Mouse (Mus musculus): ENCODE data around the gene Dnaaf5. TPM values are rescaled to one million over a fixed set of nuclear protein-coding genes. Genes with fewer than 3 reads are reported as not detected.

The Dnaaf5 gene
- polyA plus RNA-seq, 1 experiment: 15.9 TPM

GRCm38 (mm10) chr5:139216774-139217173 is 66.8 kb downstream of the Dnaaf5 start:
- peaks cover 3% of the 10 kb centered on the region; the same call in 1 of the 2 replicates for H3K4me1 ChIP-seq (ENCODE audit: control insufficient read depth, insufficient read depth, insufficient read length)
- TF ChIP-seq CTCF (IDR thresholded peaks at IDR 0.05; ENCODE audit: extremely low read depth, insufficient read depth, insufficient read length, insufficient replicate concordance) (no peak), POLR2A (IDR thresholded peaks at IDR 0.05; ENCODE audit: low read depth, low read length) (no peak)
- peaks cover 4% of the 10 kb centered on the region for H3K36me3 ChIP-seq (ENCODE audit: control insufficient read depth, insufficient read depth, low read length)
- no peak overlapping the region for H3K27ac ChIP-seq (ENCODE audit: insufficient read depth, low read length)
- no peak for DNase-seq (ENCODE audit: low read depth in 1 of 2, low spot score in 2 of 2)
- no peak overlapping the region for H3K4me3 ChIP-seq (ENCODE audit: extremely low read depth, insufficient read depth, insufficient read length)
- H3K27me3 ChIP-seq (ENCODE audit: control insufficient read depth, insufficient read depth, low read length): no peaks in the 10 kb centered on the region
- 97% methylated on average over 3 of the region's 3 CpGs for WGBS

DNA sequence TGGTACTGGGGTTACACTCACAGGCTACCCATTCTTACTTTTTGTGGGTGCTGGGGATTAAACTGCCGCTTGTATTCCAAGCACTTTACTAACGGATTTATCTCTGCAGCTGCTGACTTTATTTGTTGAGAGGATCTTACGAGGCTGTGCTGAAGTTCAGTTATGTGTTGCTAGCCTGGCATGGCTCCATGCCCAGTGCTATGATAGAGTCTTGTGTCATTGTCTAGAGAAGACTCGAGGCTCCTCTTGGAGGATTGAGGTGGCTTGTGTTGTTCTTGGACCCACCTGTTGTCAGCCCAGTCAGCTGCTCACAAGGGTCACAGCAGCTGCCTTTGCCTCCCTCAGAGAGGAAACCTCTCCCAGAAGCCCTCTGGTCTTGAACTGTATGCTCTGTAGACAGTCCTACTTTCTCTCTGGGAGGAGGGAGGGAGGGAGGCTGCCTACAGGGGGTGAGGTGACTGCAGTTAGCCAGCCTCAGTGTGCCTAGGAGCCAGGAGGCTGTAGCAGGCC is 70.0 kb downstream of the Dnaaf5 start:
- peaks cover 3% of the 10 kb centered on the region; the same call in 1 of the 2 replicates for H3K4me1 ChIP-seq (ENCODE audit: control insufficient read depth, insufficient read depth, insufficient read length)
- H3K27me3 ChIP-seq (ENCODE audit: control insufficient read depth, insufficient read depth, low read length): no peaks in the 10 kb centered on the region
- TF ChIP-seq POLR2A (IDR thresholded peaks at IDR 0.05; ENCODE audit: low read depth, low read length) (no peak), CTCF (IDR thresholded peaks at IDR 0.05; ENCODE audit: extremely low read depth, insufficient read depth, insufficient read length, insufficient replicate concordance) (no peak)
- peaks cover 13% of the 10 kb centered on the region for H3K36me3 ChIP-seq (ENCODE audit: control insufficient read depth, insufficient read depth, low read length)
- H3K27ac ChIP-seq (ENCODE audit: insufficient read depth, low read length): peak overlapping the region; percentile 7
- no peak overlapping the region for H3K4me3 ChIP-seq (ENCODE audit: extremely low read depth, insufficient read depth, insufficient read length)
- no peak for DNase-seq (ENCODE audit: low read depth in 1 of 2, low spot score in 2 of 2)
- 80% methylated on average over 4 of the region's 4 CpGs for WGBS

- WGBS: 50% methylated on average over 4 of the region's 4 CpGs
- no peak for DNase-seq (ENCODE audit: low read depth in 1 of 2, low spot score in 2 of 2)
- H3K36me3 ChIP-seq (ENCODE audit: control insufficient read depth, insufficient read depth, low read length): peaks cover 17% of the 10 kb centered on the region
- H3K27ac ChIP-seq (ENCODE audit: insufficient read depth, low read length): peak overlapping the region; percentile 7
- no peaks in the 10 kb centered on the region for H3K27me3 ChIP-seq (ENCODE audit: control insufficient read depth, insufficient read depth, low read length)
- no peak overlapping the region for H3K4me3 ChIP-seq (ENCODE audit: extremely low read depth, insufficient read depth, insufficient read length)
- peaks cover 3% of the 10 kb centered on the region; the same call in 1 of the 2 replicates for H3K4me1 ChIP-seq (ENCODE audit: control insufficient read depth, insufficient read depth, insufficient read length)
- no peak for TF ChIP-seq POLR2A (IDR thresholded peaks at IDR 0.05; ENCODE audit: low read depth, low read length)
- no peak for TF ChIP-seq CTCF (IDR thresholded peaks at IDR 0.05; ENCODE audit: extremely low read depth, insufficient read depth, insufficient read length, insufficient replicate concordance)
Observed at GRCm38 (mm10) chr5:139220610-139221009, 70.6 kb downstream of the Dnaaf5 start.

- DNase-seq (ENCODE audit: low read depth in 1 of 2, low spot score in 2 of 2): no peak
- H3K27ac ChIP-seq (ENCODE audit: insufficient read depth, low read length): no peak overlapping the region
- WGBS: 96% methylated on average over 10 of the region's 10 CpGs
- peaks cover 3% of the 10 kb centered on the region; the same call in 1 of the 2 replicates for H3K4me1 ChIP-seq (ENCODE audit: control insufficient read depth, insufficient read depth, insufficient read length)
- TF ChIP-seq POLR2A (IDR thresholded peaks at IDR 0.05; ENCODE audit: low read depth, low read length) (no peak), CTCF (IDR thresholded peaks at IDR 0.05; ENCODE audit: extremely low read depth, insufficient read depth, insufficient read length, insufficient replicate concordance) (no peak)
- H3K4me3 ChIP-seq (ENCODE audit: extremely low read depth, insufficient read depth, insufficient read length): no peak overlapping the region
- no peaks in the 10 kb centered on the region for H3K27me3 ChIP-seq (ENCODE audit: control insufficient read depth, insufficient read depth, low read length)
- H3K36me3 ChIP-seq (ENCODE audit: control insufficient read depth, insufficient read depth, low read length): peaks cover 27% of the 10 kb centered on the region
Observed at GRCm38 (mm10) chr5:139223331-139223730, 73.3 kb downstream of the Dnaaf5 start.

DNA sequence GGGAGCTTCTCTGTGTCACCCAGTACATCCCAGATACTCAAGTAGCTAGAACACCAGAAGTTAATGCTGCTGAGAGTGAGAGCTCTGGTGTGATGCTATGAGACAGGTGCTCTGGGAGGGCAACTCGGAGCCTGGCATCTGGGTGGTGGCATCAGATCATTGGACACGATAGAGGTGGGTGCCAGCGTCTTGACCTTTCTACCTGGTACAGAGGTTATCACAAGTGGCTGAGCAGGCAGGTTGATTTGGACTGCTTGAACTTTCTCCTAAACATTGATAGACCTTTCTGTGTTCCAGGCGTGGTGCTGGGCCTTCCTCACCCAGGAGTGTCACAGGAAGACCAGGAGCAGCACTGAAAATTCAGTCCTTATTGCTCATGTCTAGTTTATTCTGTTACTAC is 77.2 kb downstream of the Dnaaf5 start:
- H3K36me3 ChIP-seq (ENCODE audit: control insufficient read depth, insufficient read depth, low read length): peaks cover 37% of the 10 kb centered on the region

DNA sequence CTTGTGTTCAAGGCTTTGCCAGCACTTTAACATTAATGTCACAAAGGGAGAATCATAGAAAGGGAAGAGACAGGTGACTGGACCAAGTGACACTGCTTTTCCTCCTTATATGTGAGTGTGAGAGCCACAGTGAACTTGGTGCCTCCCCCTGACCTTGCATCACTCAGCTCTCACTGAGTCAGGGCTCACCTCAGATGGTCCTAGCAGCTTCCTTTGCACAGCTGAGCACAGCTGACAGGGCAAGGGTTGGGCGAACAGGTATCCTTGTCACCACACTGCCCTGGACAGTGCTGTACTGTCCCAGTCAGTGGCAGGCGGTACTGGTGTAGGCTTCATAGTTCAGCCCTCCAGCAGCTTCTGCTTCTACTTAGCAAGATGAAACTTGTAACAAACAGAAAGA is 77.6 kb downstream of the Dnaaf5 start:
- DNase-seq (ENCODE audit: low read depth in 1 of 2, low spot score in 2 of 2): no peak
- no peak overlapping the region for H3K4me3 ChIP-seq (ENCODE audit: extremely low read depth, insufficient read depth, insufficient read length)
- no peaks in the 10 kb centered on the region for H3K27me3 ChIP-seq (ENCODE audit: control insufficient read depth, insufficient read depth, low read length)
- no peaks in the 10 kb centered on the region for H3K4me1 ChIP-seq (ENCODE audit: control insufficient read depth, insufficient read depth, insufficient read length)
- H3K36me3 ChIP-seq (ENCODE audit: control insufficient read depth, insufficient read depth, low read length): peaks cover 37% of the 10 kb centered on the region
- WGBS: 90% methylated on average over 2 of the region's 2 CpGs
- no peak overlapping the region for H3K27ac ChIP-seq (ENCODE audit: insufficient read depth, low read length)
- no peak for TF ChIP-seq CTCF (IDR thresholded peaks at IDR 0.05; ENCODE audit: extremely low read depth, insufficient read depth, insufficient read length, insufficient replicate concordance)
- no peak for TF ChIP-seq POLR2A (IDR thresholded peaks at IDR 0.05; ENCODE audit: low read depth, low read length)

More for the DNA sequence above, 77.2 kb downstream of the Dnaaf5 start:
- DNase-seq (ENCODE audit: low read depth in 1 of 2, low spot score in 2 of 2): no peak
- no peak overlapping the region for H3K27ac ChIP-seq (ENCODE audit: insufficient read depth, low read length)
- H3K4me3 ChIP-seq (ENCODE audit: extremely low read depth, insufficient read depth, insufficient read length): no peak overlapping the region
- 91% methylated on average over 4 of the region's 4 CpGs for WGBS
- no peaks in the 10 kb centered on the region for H3K27me3 ChIP-seq (ENCODE audit: control insufficient read depth, insufficient read depth, low read length)
- TF ChIP-seq POLR2A (IDR thresholded peaks at IDR 0.05; ENCODE audit: low read depth, low read length) (no peak), CTCF (IDR thresholded peaks at IDR 0.05; ENCODE audit: extremely low read depth, insufficient read depth, insufficient read length, insufficient replicate concordance) (no peak)
- H3K4me1 ChIP-seq (ENCODE audit: control insufficient read depth, insufficient read depth, insufficient read length): no peaks in the 10 kb centered on the region

DNA sequence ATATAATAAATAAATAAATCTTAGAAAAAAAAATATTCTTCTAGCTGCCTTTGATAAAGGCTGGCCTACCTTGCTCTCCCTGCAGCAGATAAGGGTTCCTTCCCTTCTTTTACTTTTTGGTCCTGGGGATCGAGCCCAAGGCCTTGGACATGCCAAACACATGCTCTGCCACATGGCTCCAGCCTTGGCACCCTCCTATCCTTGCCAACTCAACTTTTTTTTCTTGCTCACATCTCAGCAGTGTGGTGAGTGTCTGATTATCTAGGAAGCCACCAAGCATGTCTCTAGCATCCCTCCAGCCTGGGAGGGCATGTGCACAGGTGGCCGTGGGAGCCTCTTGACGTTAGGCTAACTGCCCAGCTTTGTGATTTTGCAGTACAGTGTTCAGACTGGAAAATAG is 78.3 kb downstream of the Dnaaf5 start:
- no peaks in the 10 kb centered on the region for H3K4me1 ChIP-seq (ENCODE audit: control insufficient read depth, insufficient read depth, insufficient read length)
- H3K27me3 ChIP-seq (ENCODE audit: control insufficient read depth, insufficient read depth, low read length): no peaks in the 10 kb centered on the region
- H3K27ac ChIP-seq (ENCODE audit: insufficient read depth, low read length): no peak overlapping the region
- no peak for DNase-seq (ENCODE audit: low read depth in 1 of 2, low spot score in 2 of 2)
- H3K36me3 ChIP-seq (ENCODE audit: control insufficient read depth, insufficient read depth, low read length): peaks cover 38% of the 10 kb centered on the region
- H3K4me3 ChIP-seq (ENCODE audit: extremely low read depth, insufficient read depth, insufficient read length): no peak overlapping the region
- 90% methylated on average over 3 of the region's 3 CpGs for WGBS
- TF ChIP-seq CTCF (IDR thresholded peaks at IDR 0.05; ENCODE audit: extremely low read depth, insufficient read depth, insufficient read length, insufficient replicate concordance) (no peak), POLR2A (IDR thresholded peaks at IDR 0.05; ENCODE audit: low read depth, low read length) (no peak)
